Mouse (Mus musculus) embryonic fibroblast, embryonic 13.5 days (primary cell): ENCODE measurements at regions not wholly inside any gene's neighbourhood (a gene's known extent, or its start where the extent isn't known, plus 50 kb on each side); places are given as distances from the start of the nearest gene placed in this dataset.

Experiments
- CTCF ChIP-seq: IDR thresholded peaks from 2 replicates; pipeline ENCODE4 v1.5.1; 2011; ENCODE audit warnings: mild to moderate bottlenecking, control low read depth, low read length, moderate library complexity, borderline replicate concordance; ENCODE audit not compliant: insufficient read depth
- POLR2A ChIP-seq: IDR thresholded peaks from 2 replicates; pipeline ENCODE4 v1.6.1; 2011; ENCODE audit warnings: low read depth, mild to moderate bottlenecking, control low read depth, low read length, moderate library complexity

- TF ChIP-seq POLR2A (no peak), CTCF (no peak)
Measured at GRCm38 (mm10) chr2:114409542-114409941, 208.3 kb upstream of the Zfp770 start.
